Mouse (Mus musculus) CH12.LX (cell line): ENCODE measurements around the gene Polr2f. TPM values are rescaled to one million over a fixed set of nuclear protein-coding genes. Genes with fewer than 3 reads are reported as not detected.
A peak's percentile ranks its signal among the peaks of the same experiment; 100 is the strongest.

ENCODE experiments used
- DNase-seq: peaks from one replicate; pipeline ENCODE4 v3.0.0-alpha.2; 2013; ENCODE audit errors: extremely low read depth
- H3K27ac ChIP-seq: 2 replicates; pipeline ENCODE4 v1.5.1; 2012; ENCODE audit warnings: low read depth, mild to moderate bottlenecking, control low read depth, moderate library complexity; ENCODE audit not compliant: insufficient read depth
- H3K27me3 ChIP-seq: replicated peaks from 2 replicates; pipeline ENCODE3; 2012; ENCODE audit warnings: inconsistent platforms
- H3K36me3 ChIP-seq, 2 experiments: replicated peaks in 1 of 2; 2 replicates each; pipeline versions ENCODE3 to v1.6.1; 2012; ENCODE audit warnings: inconsistent platforms in 1 of 2, low read length in 1 of 2, mild to moderate bottlenecking in 1 of 2, mixed read lengths in 1 of 2, moderate library complexity in 1 of 2; ENCODE audit not compliant: control insufficient read depth in 1 of 2, insufficient read depth in 1 of 2
- H3K4me1 ChIP-seq, 2 experiments: 2 replicates each; pipeline ENCODE4 v1.6.1; 2012; ENCODE audit warnings: inconsistent platforms in 1 of 2, moderate library complexity in 1 of 2; ENCODE audit not compliant: insufficient read depth in 2 of 2, control insufficient read depth in 1 of 2
- H3K4me2 ChIP-seq: 2 replicates; pipeline ENCODE4 v1.6.1; 2012; ENCODE audit warnings: low read depth, mild to moderate bottlenecking, control low read depth; ENCODE audit not compliant: poor library complexity, insufficient read depth, severe bottlenecking
- H3K4me3 ChIP-seq, 3 experiments: fragments of 150-350 bp in 1 of 3; sonication (generic) in 1 of 3; replicated peaks in 1 of 3; 2 replicates each; pipeline versions ENCODE3 to v1.5.1; 2011 to 2012; ENCODE audit warnings: low read depth in 2 of 3, low read length in 2 of 3, mild to moderate bottlenecking in 2 of 3, moderate library complexity in 2 of 3, control low read depth in 1 of 3, improper control_type of control experiment in 1 of 3, inconsistent platforms in 1 of 3, mixed read lengths in 1 of 3; ENCODE audit not compliant: poor library complexity in 1 of 3
- H3K79me2 ChIP-seq: replicated peaks from 2 replicates; pipeline ENCODE4 v1.6.1; 2012; ENCODE audit warnings: mild to moderate bottlenecking, moderate library complexity; ENCODE audit not compliant: control insufficient read depth, poor library complexity, insufficient read depth, severe bottlenecking; ENCODE audit errors: extremely low read depth
- H3K9ac ChIP-seq: 2 replicates; pipeline ENCODE4 v1.6.1; 2012; ENCODE audit warnings: low read depth, mild to moderate bottlenecking, control low read depth, moderate library complexity; ENCODE audit not compliant: insufficient read depth
- H3K9me3 ChIP-seq: replicated peaks from 2 replicates; pipeline ENCODE3; 2012; ENCODE audit warnings: low read length, inconsistent platforms, mixed read lengths
- BHLHE40 ChIP-seq: IDR thresholded peaks from 2 replicates; pipeline ENCODE4 v1.6.1; 2011; ENCODE audit warnings: mild to moderate bottlenecking, low read depth, low read length, improper control_type of control experiment
- CHD1 ChIP-seq: IDR thresholded peaks from 2 replicates; pipeline ENCODE4 v1.6.1; 2012; ENCODE audit warnings: low read depth, low read length, improper control_type of control experiment, inconsistent platforms
- CHD2 ChIP-seq: IDR thresholded peaks from 2 replicates; pipeline ENCODE4 v1.6.1; 2011; ENCODE audit warnings: low read length, improper control_type of control experiment
- CTCF ChIP-seq, 2 experiments: IDR thresholded peaks in 1 of 2; conservative IDR thresholded peaks in 1 of 2; 2 replicates each; pipeline ENCODE4 v1.5.1; 2011 to 2012; ENCODE audit warnings: low read depth in 2 of 2, low read length in 2 of 2, improper control_type of control experiment in 1 of 2, inconsistent platforms in 1 of 2, mild to moderate bottlenecking in 1 of 2, moderate library complexity in 1 of 2
- E2F4 ChIP-seq: IDR thresholded peaks from 2 replicates; pipeline ENCODE4 v1.6.1; 2011; ENCODE audit warnings: low read depth, low read length, improper control_type of control experiment; ENCODE audit not compliant: insufficient replicate concordance
- ELF1 ChIP-seq: IDR thresholded peaks from 2 replicates; pipeline ENCODE4 v1.6.1; 2014; ENCODE audit warnings: low read depth, mild to moderate bottlenecking, inconsistent platforms, low read length, improper control_type of control experiment
- GABPA ChIP-seq: IDR thresholded peaks from 2 replicates; pipeline ENCODE4 v1.6.1; 2012; ENCODE audit warnings: low read depth, low read length, improper control_type of control experiment, inconsistent platforms; ENCODE audit not compliant: insufficient replicate concordance
- JUN ChIP-seq: IDR thresholded peaks from 2 replicates; pipeline ENCODE4 v1.6.1; 2011; ENCODE audit warnings: low read depth, mild to moderate bottlenecking, low read length, improper control_type of control experiment, moderate library complexity; ENCODE audit not compliant: insufficient read depth
- JUND ChIP-seq: conservative IDR thresholded peaks from 2 replicates; pipeline ENCODE4 v1.6.1; 2011; ENCODE audit warnings: low read depth, low read length, improper control_type of control experiment
- MAFK ChIP-seq: IDR thresholded peaks from 2 replicates; pipeline ENCODE4 v1.6.1; 2011; ENCODE audit warnings: low read length, improper control_type of control experiment; ENCODE audit not compliant: insufficient replicate concordance
- MAX ChIP-seq: IDR thresholded peaks from 2 replicates; pipeline ENCODE4 v1.6.1; 2011; ENCODE audit warnings: low read length, improper control_type of control experiment
- MEF2A ChIP-seq: IDR thresholded peaks from 2 replicates; pipeline ENCODE4 v1.6.1; 2014; ENCODE audit warnings: low read depth, mild to moderate bottlenecking, inconsistent platforms, low read length, improper control_type of control experiment, borderline replicate concordance
- MXI1 ChIP-seq: IDR thresholded peaks from 2 replicates; pipeline ENCODE4 v1.6.1; 2011; ENCODE audit warnings: mild to moderate bottlenecking, low read depth, low read length, improper control_type of control experiment
- MYC ChIP-seq: IDR thresholded peaks from 2 replicates; pipeline ENCODE4 v1.6.1; 2011; ENCODE audit warnings: low read depth, mild to moderate bottlenecking, improper control_type of control experiment, low read length
- NELFE ChIP-seq: IDR thresholded peaks from 2 replicates; pipeline ENCODE4 v1.6.1; 2011; ENCODE audit warnings: low read depth, low read length, improper control_type of control experiment
- POLR2AphosphoS2 ChIP-seq: IDR thresholded peaks from 2 replicates; pipeline ENCODE4 v1.6.1; 2011; ENCODE audit warnings: low read depth, low read length, improper control_type of control experiment
- RAD21 ChIP-seq: IDR thresholded peaks from 2 replicates; pipeline ENCODE4 v1.6.1; 2011; ENCODE audit warnings: low read depth, mild to moderate bottlenecking, low read length, improper control_type of control experiment, moderate library complexity
- SMC3 ChIP-seq: IDR thresholded peaks from 2 replicates; pipeline ENCODE4 v1.6.1; 2011; ENCODE audit warnings: low read depth, low read length, improper control_type of control experiment
- TCF12 ChIP-seq: IDR thresholded peaks from 2 replicates; pipeline ENCODE4 v1.6.1; 2014; ENCODE audit warnings: low read depth, mild to moderate bottlenecking, inconsistent platforms, low read length, improper control_type of control experiment
- UBTF ChIP-seq: IDR thresholded peaks from 2 replicates; pipeline ENCODE4 v1.6.1; 2012; ENCODE audit warnings: low read depth, mild to moderate bottlenecking, inconsistent platforms, low read length, improper control_type of control experiment, moderate library complexity
- USF1 ChIP-seq: IDR thresholded peaks from 2 replicates; pipeline ENCODE4 v1.6.1; 2014; ENCODE audit warnings: low read depth, mild to moderate bottlenecking, inconsistent platforms, low read length, improper control_type of control experiment
- ZC3H11A ChIP-seq: IDR thresholded peaks from 2 replicates; pipeline ENCODE4 v1.6.1; 2012; ENCODE audit warnings: low read depth, mild to moderate bottlenecking, inconsistent platforms, low read length, improper control_type of control experiment
- ZMIZ1 ChIP-seq: IDR thresholded peaks from 2 replicates; pipeline ENCODE4 v1.6.1; 2012; ENCODE audit warnings: low read depth, mild to moderate bottlenecking, inconsistent platforms, low read length, improper control_type of control experiment
- dilution Hi-C: fragments of 300-500 bp; cut with MboI; formaldehyde crosslinking; loops from 2 replicates; pipeline ENCODE4 v1.14.3; 2020; ENCODE audit warnings: low sequenced_read_pairs; ENCODE audit not compliant: extremely low pct_unique_long_range_greater_than_20kb, extremely low pct_ligation_motif_present
- in situ Hi-C: fragments of 300-500 bp; cut with MboI; formaldehyde crosslinking; loops from 3 replicates; pipeline ENCODE4 v1.14.3; 2019; ENCODE audit warnings: low sequenced_read_pairs, low pct_ligation_motif_present, low pct_unique_long_range_greater_than_20kb, mixed read lengths
- polyA plus RNA-seq: library from polyadenylated mRNA; unstranded; fragments of >175 nt; gene quantifications from 2 replicates; pipeline ENCODE4 v1.2.1, GENCODE M21; 2012; ENCODE audit warnings: low read depth; ENCODE audit not compliant: insufficient read length
- total RNA-seq, 2 experiments: library from RNA; depleted of rRNA; stranded (reverse); fragments of 300-350 nt in 1 of 2; fragments of >200 nt in 1 of 2; gene quantifications; 2 replicates each; pipeline ENCODE4 v1.2.3; 2012 to 2014

Polr2f gene
- total and polyA plus RNA-seq, 3 experiments, result 218 to 414 (median 286) TPM

GRCm38 (mm10) chr15:79127101-79127500 is 13.7 kb upstream of the Polr2f start:
- no peaks in the 10 kb centered on the region for H3K27me3 ChIP-seq
- H3K36me3 ChIP-seq, result peaks cover 93 to 98% of the 10 kb centered on the region in 2 experiments
- H3K27ac ChIP-seq, result no peak overlapping the region
- in situ Hi-C loops (no loop called here), dilution Hi-C loops (no loop called here)
- no peaks in the 10 kb centered on the region for H3K4me1 ChIP-seq
- no peak overlapping the region for H3K4me3 ChIP-seq
- no peaks in the 10 kb centered on the region for H3K79me2 ChIP-seq
- no peak overlapping the region for H3K4me2 ChIP-seq
- TF ChIP-seq CTCF (conservative IDR thresholded peaks at IDR 0.05 in 1 of 2, IDR thresholded peaks at IDR 0.05 in 1 of 2; ENCODE audit: low read depth in 2 of 2, low read length in 2 of 2) (no peak), JUND (no peak), TCF12 (no peak), UBTF (no peak), SMC3 (no peak), RAD21 (no peak), GABPA (no peak), NELFE (no peak), ELF1 (no peak)
- no peak overlapping the region for H3K9ac ChIP-seq
- H3K9me3 ChIP-seq, result peaks cover 11% of the 10 kb centered on the region
- DNase-seq, result no peak

GRCm38 (mm10) chr15:79128208-79128607 is 12.6 kb upstream of the Polr2f start:
- TF ChIP-seq CTCF (conservative IDR thresholded peaks at IDR 0.05 in 1 of 2, IDR thresholded peaks at IDR 0.05 in 1 of 2; ENCODE audit: low read depth in 2 of 2, low read length in 2 of 2) (peak; percentile 30 to 52; a peak in 3 of 4 replicates), E2F4 (no peak)
- H3K4me2 ChIP-seq, result no peak overlapping the region
- no peaks in the 10 kb centered on the region for H3K79me2 ChIP-seq
- H3K9ac ChIP-seq, result no peak overlapping the region
- peaks cover 92 to 98% of the 10 kb centered on the region in 2 experiments for H3K36me3 ChIP-seq
- no peaks in the 10 kb centered on the region for H3K27me3 ChIP-seq
- no peak overlapping the region for H3K27ac ChIP-seq
- no peaks in the 10 kb centered on the region for H3K4me1 ChIP-seq
- peaks cover 11% of the 10 kb centered on the region for H3K9me3 ChIP-seq
- dilution Hi-C loops, result no loop called here
- DNase-seq, result no peak
- no peak overlapping the region for H3K4me3 ChIP-seq
- in situ Hi-C loops, result no loop called here

- dilution Hi-C loops (no loop called here), in situ Hi-C loops (no loop called here)
- no peak for DNase-seq
- no peak overlapping the region for H3K9ac ChIP-seq
- no peaks in the 10 kb centered on the region for H3K79me2 ChIP-seq
- no peak overlapping the region for H3K4me2 ChIP-seq
- no peak overlapping the region for H3K4me3 ChIP-seq
- H3K27me3 ChIP-seq, result no peaks in the 10 kb centered on the region
- H3K4me1 ChIP-seq, result no peaks in the 10 kb centered on the region
- H3K27ac ChIP-seq, result no peak overlapping the region
- peaks cover 90 to 98% of the 10 kb centered on the region in 2 experiments for H3K36me3 ChIP-seq
- H3K9me3 ChIP-seq, result peaks cover 11% of the 10 kb centered on the region
- no peak for TF ChIP-seq NELFE
- no peak for TF ChIP-seq JUN
- no peak for TF ChIP-seq ZMIZ1
- no peak for TF ChIP-seq E2F4
- TF ChIP-seq CHD1, result no peak
- no peak for TF ChIP-seq CTCF (conservative IDR thresholded peaks at IDR 0.05 in 1 of 2, IDR thresholded peaks at IDR 0.05 in 1 of 2; ENCODE audit: low read depth in 2 of 2, low read length in 2 of 2)
- TF ChIP-seq MYC, result no peak
- no peak for TF ChIP-seq BHLHE40
- no peak for TF ChIP-seq MXI1
- TF ChIP-seq ZC3H11A, result no peak
- TF ChIP-seq MAX, result no peak
- TF ChIP-seq RAD21, result no peak
- no peak for TF ChIP-seq MAFK
- TF ChIP-seq MEF2A, result no peak
- no peak for TF ChIP-seq CHD2
- no peak for TF ChIP-seq POLR2AphosphoS2
- TF ChIP-seq USF1, result no peak
- no peak for TF ChIP-seq GABPA
- TF ChIP-seq, all 38 proteins: peak for 0
Measured at GRCm38 (mm10) chr15:79129311-79129710, 11.5 kb upstream of the Polr2f start.
